Mouse (Mus musculus): ENCODE measurements around the gene Larp4b. TPM values are rescaled to one million over a fixed set of nuclear protein-coding genes. Genes with fewer than 3 reads are reported as not detected.
"Not testable (repeated sequence)": the region's sequence is repeated elsewhere in the genome, so short reads cannot be mapped to it uniquely, and the experiment has no call there.

The Larp4b gene
- 10 to 100 TPM; 88.9 to 91.0 TPM for total RNA-seq (2021)
- long read RNA-seq, experiment 1, full-length matches to known transcripts, result 11 of 44 reads
- long read RNA-seq, experiment 1, partial matches to known transcripts, result 15 of 44 reads
- long read RNA-seq, experiment 1, other reads (novel, unspliced or antisense), result 18 of 44 reads
- long read RNA-seq, experiment 2, full-length matches to known transcripts, result 10 of 24 reads
- long read RNA-seq, experiment 2, partial matches to known transcripts, result 6 of 24 reads
- long read RNA-seq, experiment 2, other reads (novel, unspliced or antisense), result 8 of 24 reads

GRCm38 (mm10) chr13:9093316-9094155, at the start of gene Larp4b:
TSS of gene Larp4b (plus strand) at chr13:9093881.
- DNase-seq (ENCODE audit: low spot score in 2 of 2), result peak; percentile 96 to 97
- intact Hi-C loops (cut with DNase I), result loop anchor here (1.0 kb wide), 1 partner anchor 97 kb away; the partner anchor contains the start of gene Gtpbp4

DNA sequence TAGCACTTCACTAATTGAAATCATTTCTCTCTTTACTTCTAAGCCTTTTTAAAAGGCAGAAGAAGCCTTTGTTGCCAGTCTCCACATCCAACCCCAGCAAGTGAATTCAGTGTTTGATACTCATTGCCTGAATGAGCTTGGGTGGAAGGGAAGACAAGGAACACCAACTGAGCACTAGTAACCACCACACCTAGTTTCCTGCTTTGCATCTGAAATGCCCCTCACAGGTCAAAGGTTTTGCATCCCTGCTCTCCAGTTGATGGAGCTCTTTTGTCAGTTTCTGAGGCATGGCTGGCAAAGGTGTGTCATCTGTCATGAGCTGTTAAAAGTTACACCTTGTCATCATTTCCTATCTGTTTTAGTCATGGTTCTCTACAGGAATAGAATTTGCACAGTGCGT, 49.0 kb upstream of the Larp4b start:
- no peak for DNase-seq (ENCODE audit: low spot score in 2 of 2)
- intact Hi-C loops (cut with DNase I), result no loop called here

DNA sequence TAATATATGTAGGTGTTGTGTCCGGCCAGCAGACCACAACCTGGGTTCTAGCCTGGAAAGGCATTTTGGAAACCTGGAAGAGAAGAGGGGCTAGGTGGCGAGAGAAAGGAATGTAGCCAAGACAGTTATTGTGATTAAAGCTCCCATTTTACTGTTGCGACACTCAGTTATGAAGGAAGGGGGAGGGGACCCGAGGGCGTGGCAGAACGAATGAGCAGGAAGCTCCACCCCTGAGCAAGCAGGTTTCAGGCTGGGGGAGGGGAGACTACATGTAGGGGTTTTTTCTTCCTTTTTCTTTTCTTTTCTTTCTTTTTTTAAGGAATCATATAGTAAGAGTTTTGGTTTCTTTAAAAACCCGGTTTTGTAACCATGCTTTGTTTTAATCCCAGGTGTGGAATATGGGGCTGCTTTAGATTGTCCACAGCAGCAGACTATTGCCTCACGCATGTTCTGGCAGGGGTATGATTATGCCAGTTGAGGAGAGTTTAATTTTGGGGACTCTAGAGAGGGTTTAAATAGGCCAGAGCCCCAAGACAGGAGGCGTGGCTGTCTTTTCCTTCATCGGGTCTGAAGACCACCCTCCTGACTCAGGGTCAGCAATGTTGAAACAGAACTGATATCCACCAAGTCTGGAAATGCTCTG, 41.5 kb upstream of the Larp4b start:
- DNase-seq (ENCODE audit: low spot score in 2 of 2); intact Hi-C loops (cut with DNase I): not testable (repeated sequence)

DNA sequence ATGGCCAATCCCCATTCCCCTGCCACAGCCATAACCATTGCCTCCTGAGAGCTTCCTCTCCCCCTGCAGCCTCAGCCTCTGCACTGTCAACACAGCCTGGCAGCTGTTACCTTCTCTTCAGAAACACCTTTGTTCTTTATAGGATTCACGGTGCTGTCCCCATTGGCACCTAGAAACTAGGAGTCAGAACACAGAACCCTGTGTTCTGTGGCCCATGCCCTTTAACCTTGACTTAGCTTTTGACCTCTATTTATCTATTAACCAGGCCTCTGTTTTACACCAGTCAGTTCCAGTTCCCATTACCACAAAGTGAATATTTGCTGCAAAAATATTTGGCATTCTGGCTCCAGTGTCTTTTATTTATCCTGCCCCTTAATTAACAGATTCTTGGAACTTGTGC, 36.4 kb upstream of the Larp4b start:
- intact Hi-C loops (cut with DNase I), result no loop called here

GRCm38 (mm10) chr13:9058706-9059105, 35.0 kb upstream of the Larp4b start:
- intact Hi-C loops (cut with DNase I), result no loop called here
- no peak for DNase-seq (ENCODE audit: low spot score in 2 of 2)

More for the DNA sequence above, 36.4 kb upstream of the Larp4b start:
- DNase-seq (ENCODE audit: low spot score in 2 of 2), result no peak

DNA sequence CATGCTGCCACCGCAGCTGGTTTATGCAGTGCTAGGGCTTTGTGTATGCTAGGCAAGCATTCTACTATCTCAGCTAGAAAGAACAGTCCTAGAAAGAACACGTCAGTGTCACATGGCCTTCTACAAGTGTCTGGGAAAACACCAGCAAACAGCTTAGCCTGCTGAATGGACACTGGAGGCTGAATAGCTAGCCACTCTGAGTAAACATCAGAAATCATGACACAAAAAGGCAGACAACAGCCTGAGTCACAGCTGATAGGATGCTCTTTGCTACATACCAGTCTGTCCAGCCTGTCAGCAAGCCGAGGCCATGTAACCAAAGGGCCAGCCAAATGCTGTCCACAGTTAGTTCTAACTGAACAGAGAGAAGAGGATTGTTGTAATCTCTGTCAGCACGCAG, 32.3 kb upstream of the Larp4b start:
- intact Hi-C loops (cut with DNase I), result no loop called here
- no peak for DNase-seq (ENCODE audit: low spot score in 2 of 2)

DNA sequence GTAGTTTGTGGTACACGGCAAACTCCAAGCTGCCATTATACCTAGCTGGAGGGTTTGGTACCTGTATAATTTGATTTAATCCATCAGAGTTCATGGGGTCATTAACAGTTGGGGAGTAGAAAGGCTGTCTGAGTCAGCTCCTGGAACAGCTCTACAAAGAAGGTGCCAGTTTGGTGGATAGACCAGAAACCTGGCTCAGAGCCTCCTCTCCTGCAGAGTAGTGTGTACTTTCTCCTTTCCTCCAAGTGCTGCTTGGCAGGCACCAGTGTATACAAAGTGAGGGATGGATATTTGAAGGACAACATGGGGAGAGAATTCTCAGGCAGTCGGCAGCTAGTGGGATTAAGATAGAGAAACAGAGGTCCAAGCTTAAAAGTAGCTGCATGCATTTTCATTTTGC, 29.5 kb upstream of the Larp4b start:
- DNase-seq (ENCODE audit: low spot score in 2 of 2), result no peak

GRCm38 (mm10) chr13:9066107-9066506, 27.6 kb upstream of the Larp4b start:
- DNase-seq (ENCODE audit: low spot score in 2 of 2), result peak; percentile 65 to 79
- intact Hi-C loops (cut with DNase I), result no loop called here

More for the DNA sequence above, 29.5 kb upstream of the Larp4b start:
- intact Hi-C loops (cut with DNase I), result no loop called here

GRCm38 (mm10) chr13:9071008-9071407, 22.7 kb upstream of the Larp4b start:
- no peak for DNase-seq (ENCODE audit: low spot score in 2 of 2)
- intact Hi-C loops (cut with DNase I), result no loop called here

- no peak for DNase-seq (ENCODE audit: low spot score in 2 of 2)
- intact Hi-C loops (cut with DNase I), result no loop called here
These were observed 19.9 kb upstream of the Larp4b start for GRCm38 (mm10) chr13:9073818-9074217.

GRCm38 (mm10) chr13:9075825-9076592, 17.7 kb upstream of the Larp4b start:
- intact Hi-C loops (cut with DNase I), result no loop called here
- no peak for DNase-seq (ENCODE audit: low spot score in 2 of 2)

- no peak for DNase-seq (ENCODE audit: low spot score in 2 of 2)
- intact Hi-C loops (cut with DNase I), result no loop called here
These were observed 11.4 kb upstream of the Larp4b start for GRCm38 (mm10) chr13:9082128-9082883.

DNA sequence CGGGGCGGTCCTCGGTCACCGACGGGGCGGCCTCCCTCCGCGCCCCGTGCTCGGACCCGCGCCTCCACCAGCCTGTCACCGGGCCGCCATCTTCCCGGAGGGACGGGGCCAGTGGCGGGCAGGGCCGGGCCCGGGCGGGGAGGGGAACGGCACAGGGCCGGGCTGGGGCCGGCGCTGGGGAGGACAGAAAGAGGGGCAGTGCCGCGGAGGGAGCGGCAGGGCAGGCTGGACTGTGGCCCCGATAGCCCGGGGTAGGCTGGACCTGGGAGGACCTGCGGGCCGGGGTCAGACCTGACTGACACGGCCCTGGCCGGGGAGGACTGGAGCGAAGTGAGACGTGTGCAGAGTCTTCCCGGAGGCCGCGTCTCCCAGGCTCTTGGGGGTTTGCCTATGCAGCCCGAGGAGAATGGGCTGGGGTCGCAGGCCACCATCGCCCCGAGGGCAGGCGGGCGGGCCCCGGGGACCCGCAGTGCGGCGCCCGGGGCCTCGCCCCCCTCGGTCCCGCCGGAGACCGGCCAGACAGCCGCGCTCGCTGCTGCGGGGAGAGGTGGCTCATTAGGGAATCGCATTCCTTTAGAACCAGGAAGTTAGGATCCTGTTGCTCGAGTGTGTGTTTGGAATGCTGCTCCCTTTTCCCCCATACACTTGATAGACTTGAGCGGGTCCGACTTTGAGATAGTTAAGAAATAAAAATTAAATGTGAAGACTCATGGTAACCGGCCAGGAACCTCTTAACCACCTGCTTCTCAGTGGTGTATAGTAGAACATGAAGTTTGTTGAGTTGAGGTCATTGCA, 702 bp downstream of the Larp4b start:
- peak in 1 of 2 experiments; percentile 13 for DNase-seq (ENCODE audit: low spot score in 2 of 2)
- intact Hi-C loops (cut with DNase I), result no loop called here

DNA sequence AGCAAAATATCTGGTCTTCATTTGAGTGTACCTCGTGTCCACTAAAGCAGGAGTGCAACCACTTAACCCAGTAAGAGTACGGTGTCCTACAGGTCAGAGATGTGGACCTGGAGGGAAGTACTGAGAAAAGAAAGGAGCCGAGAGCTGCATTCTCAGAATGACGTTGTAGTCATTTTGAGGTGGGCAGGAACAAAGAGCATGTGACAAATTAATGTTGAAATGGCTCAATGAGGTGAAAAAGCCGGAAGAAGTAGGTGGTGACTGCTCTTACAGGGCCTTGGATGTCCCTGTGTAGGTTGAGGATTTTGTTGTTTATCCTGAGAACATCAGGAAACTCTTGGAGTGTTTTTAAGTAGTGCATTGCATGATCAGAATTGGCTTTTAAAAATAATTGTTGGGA, 5.6 kb downstream of the Larp4b start:
- intact Hi-C loops (cut with DNase I), result no loop called here
- DNase-seq (ENCODE audit: low spot score in 2 of 2), result no peak

GRCm38 (mm10) chr13:9100517-9100916, 6.8 kb downstream of the Larp4b start:
- no peak for DNase-seq (ENCODE audit: low spot score in 2 of 2)
- intact Hi-C loops (cut with DNase I), result no loop called here

DNA sequence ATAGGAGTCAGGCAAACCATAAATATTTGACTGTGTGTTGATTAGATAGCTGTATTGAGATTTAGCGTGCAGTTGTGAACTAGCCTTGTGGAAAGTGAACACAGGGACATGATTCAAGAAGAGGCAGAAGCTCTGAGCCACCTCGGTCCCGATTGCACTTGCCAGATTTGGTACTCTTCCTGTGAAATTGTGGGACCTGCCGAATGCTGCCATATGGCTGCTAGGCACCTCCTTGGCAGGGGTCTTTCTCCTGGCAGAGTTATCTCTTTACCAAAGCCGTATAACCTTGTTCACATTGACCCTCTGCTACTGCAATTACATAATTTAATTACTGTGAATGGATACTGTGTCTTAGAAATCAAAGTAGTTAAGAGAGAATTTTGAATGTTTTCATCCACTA, 12.6 kb downstream of the Larp4b start:
- no peak for DNase-seq (ENCODE audit: low spot score in 2 of 2)
- intact Hi-C loops (cut with DNase I), result no loop called here

GRCm38 (mm10) chr13:9106992-9107858, 13.5 kb downstream of the Larp4b start:
- no peak for DNase-seq (ENCODE audit: low spot score in 2 of 2)
- intact Hi-C loops (cut with DNase I), result no loop called here

All from left cerebral cortex, postnatal 14 days (tissue).